Mouse (Mus musculus) layer of hippocampus, adult 9-11 months (tissue): ENCODE measurements around the gene Fxr2.
"Not testable (repeated sequence)": the region's sequence is repeated elsewhere in the genome, so short reads cannot be mapped to it uniquely, and the experiment has no call there.

Experiments
- DNase-seq: peaks from one replicate; pipeline ENCODE4 v3.0.0; 2022

Gene Fxr2

GRCm38 (mm10) chr11:69613553-69614256, 19.1 kb upstream of the Fxr2 start:
- peak; percentile 82 for DNase-seq

- DNase-seq, result not testable (repeated sequence)
Observed at GRCm38 (mm10) chr11:69614257-69614588, 18.6 kb upstream of the Fxr2 start.

- no peak for DNase-seq
Observed at GRCm38 (mm10) chr11:69616781-69617180, 16.0 kb upstream of the Fxr2 start.

- no peak for DNase-seq
Observed at GRCm38 (mm10) chr11:69617805-69618204, 15.0 kb upstream of the Fxr2 start, which contains the start of gene Shbg. Gene Shbg, minus strand, starts transcription at chr11:69617905.

GRCm38 (mm10) chr11:69620394-69621081, 12.3 kb upstream of the Fxr2 start:
- DNase-seq, result no peak

- DNase-seq, result no peak
Observed at GRCm38 (mm10) chr11:69621571-69622268, 11.1 kb upstream of the Fxr2 start, which contains the start of gene Sat2. Gene Sat2, plus strand, starts transcription at chr11:69622024.

GRCm38 (mm10) chr11:69622406-69622805, 10.4 kb upstream of the Fxr2 start:
- no peak for DNase-seq

- DNase-seq, result no peak
Observed at GRCm38 (mm10) chr11:69623006-69623405, 9.8 kb upstream of the Fxr2 start.

GRCm38 (mm10) chr11:69624339-69624738, 8.5 kb upstream of the Fxr2 start:
- not testable (repeated sequence) for DNase-seq

GRCm38 (mm10) chr11:69628286-69628685, 4.5 kb upstream of the Fxr2 start:
- DNase-seq, result peak; percentile 67

- no peak for DNase-seq
Observed at GRCm38 (mm10) chr11:69629802-69630201, 3.0 kb upstream of the Fxr2 start.

- no peak for DNase-seq
Observed at GRCm38 (mm10) chr11:69633128-69633866, 507 bp downstream of the Fxr2 start.

GRCm38 (mm10) chr11:69635471-69635870, 2.7 kb downstream of the Fxr2 start:
- no peak for DNase-seq

- DNase-seq, result no peak
Observed at GRCm38 (mm10) chr11:69645860-69646259, 13.1 kb downstream of the Fxr2 start.

- DNase-seq, result no peak
Observed at GRCm38 (mm10) chr11:69653399-69653798, 20.6 kb downstream of the Fxr2 start.

- no peak for DNase-seq
Observed at GRCm38 (mm10) chr11:69654760-69655159, 22.0 kb downstream of the Fxr2 start.

GRCm38 (mm10) chr11:69655264-69656064, 22.7 kb downstream of the Fxr2 start, which contains the start of gene Sox15:
Gene Sox15, plus strand, starts transcription at chr11:69655314.
- peak; percentile 69 for DNase-seq

GRCm38 (mm10) chr11:69656065-69656455, 23.3 kb downstream of the Fxr2 start:
- DNase-seq, result no peak

GRCm38 (mm10) chr11:69656617-69657461, 24.0 kb downstream of the Fxr2 start:
- no peak for DNase-seq

- no peak for DNase-seq
Observed at GRCm38 (mm10) chr11:69657462-69657881, 24.7 kb downstream of the Fxr2 start.

- DNase-seq, result no peak
Observed at GRCm38 (mm10) chr11:69661221-69661881, 28.6 kb downstream of the Fxr2 start.
